9 mouse cellular contexts compared by ENCODE assay signal in the genomic region with DNA sequence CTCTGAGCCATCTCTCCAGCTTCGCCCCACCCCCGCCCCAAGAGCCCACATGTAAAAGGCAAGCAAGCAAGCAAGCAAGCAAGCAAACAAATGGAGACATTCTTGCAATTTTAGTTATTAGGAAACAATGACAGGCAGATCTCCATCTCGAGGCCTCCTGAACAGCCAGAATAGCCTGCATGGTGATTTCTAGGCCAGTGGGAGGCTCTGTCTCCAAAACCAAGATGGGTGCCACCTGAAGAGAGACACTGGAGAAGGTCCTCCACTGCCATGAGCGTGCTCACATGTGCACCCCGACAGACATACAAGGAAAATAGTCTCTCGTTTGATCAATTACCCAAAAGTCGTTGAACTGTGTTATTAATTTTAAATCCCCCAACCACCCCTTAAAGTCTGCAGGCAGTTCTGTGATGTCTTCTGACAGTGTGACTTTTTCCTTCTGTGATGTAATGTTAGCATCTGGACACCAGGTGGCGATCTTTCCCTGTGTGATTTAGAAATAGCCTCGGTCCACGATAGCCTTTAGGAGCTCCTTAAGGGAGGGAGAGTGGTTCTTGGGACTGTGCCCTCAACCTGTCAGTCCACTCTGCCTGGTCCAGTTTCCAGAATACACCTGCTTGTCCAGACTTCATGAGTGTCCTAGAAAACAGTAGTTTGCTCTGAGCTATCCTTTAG. TPM values are rescaled to one million over a fixed set of nuclear protein-coding genes. Genes with fewer than 3 reads are reported as not detected.
DNase-seq lines count a peak whose midpoint lies in the region; ATAC-seq and TF ChIP-seq lines count a peak whose summit lies in the region.
"Had no signal": no experiment of that assay in that cellular context is flagged by ENCODE, and none has a peak within 500 bp of the region (broad histone marks: within the 10 kb centered on the region; RNA-seq: fewer than 3 reads in every experiment).

No protein-coding gene starts in this region.

- 12% methylated on average over 10 of the region's 10 CpGs for WGBS in liver, embryonic 14.5 days (ENCODE audit: insufficient replicate concordance)
- WGBS in neural tube, embryonic 14.5 days = 21% methylated on average over 10 of the region's 10 CpGs

- no peaks in the 10 kb centered on the region for H3K27me3 ChIP-seq in liver, embryonic 14.5 days (ENCODE audit: control insufficient read depth, insufficient read depth, low read length)
- H3K27me3 ChIP-seq in neural tube, embryonic 14.5 days (ENCODE audit: control insufficient read depth, insufficient read depth, low read length) = no peaks in the 10 kb centered on the region
- H3K27me3 ChIP-seq: stomach, embryonic 15.5 days had no signal

- no peak overlapping the region for H3K9ac ChIP-seq in ES-E14 (ENCODE audit: insufficient read depth, low read depth, low read length, poor library complexity, severe bottlenecking)
- H3K9ac ChIP-seq in liver, embryonic 14.5 days (replicated peaks) = no peak overlapping the region
- no peak overlapping the region for H3K9ac ChIP-seq in neural tube, embryonic 14.5 days (replicated peaks; ENCODE audit: low read depth, low read length)
- H3K9ac ChIP-seq: stomach, embryonic 15.5 days had no signal

- no peaks in the 10 kb centered on the region for H3K4me1 ChIP-seq in ES-E14 (ENCODE audit: control insufficient read depth in 2 of 2, insufficient read depth in 2 of 2, low read length in 2 of 2, poor library complexity in 1 of 2)
- H3K4me1 ChIP-seq in liver, embryonic 14.5 days (replicated peaks; ENCODE audit: control insufficient read depth in 2 of 2, insufficient read depth in 2 of 2, low read length in 1 of 2) = peaks cover 0 to under 1% of the 10 kb centered on the region in 2 experiments; a peak in 1 of 4 replicates
- H3K4me1 ChIP-seq in neural tube, embryonic 14.5 days (ENCODE audit: control insufficient read depth, insufficient read depth, low read length) = no peaks in the 10 kb centered on the region
- H3K4me1 ChIP-seq: stomach, embryonic 15.5 days had no signal

- H3K27ac ChIP-seq in ES-E14 (ENCODE audit: insufficient read depth, low read depth, low read length, poor library complexity, severe bottlenecking) = no peak overlapping the region
- H3K27ac ChIP-seq in liver, embryonic 14.5 days = no peak overlapping the region
- H3K27ac ChIP-seq in neural tube, embryonic 14.5 days (ENCODE audit: low read depth, low read length) = no peak overlapping the region
- H3K27ac ChIP-seq: stomach, embryonic 15.5 days had no signal

- H3K36me3 ChIP-seq in ES-E14 (ENCODE audit: control insufficient read depth, insufficient read depth, low read length, poor library complexity, severe bottlenecking) = no peaks in the 10 kb centered on the region
- H3K36me3 ChIP-seq in liver, embryonic 14.5 days (replicated peaks; ENCODE audit: control insufficient read depth, insufficient read depth, low read depth) = no peaks in the 10 kb centered on the region
- no peaks in the 10 kb centered on the region for H3K36me3 ChIP-seq in neural tube, embryonic 14.5 days (ENCODE audit: control insufficient read depth, insufficient read depth, low read length)
- H3K36me3 ChIP-seq: stomach, embryonic 15.5 days had no signal

- no peaks in the 10 kb centered on the region for H3K9me3 ChIP-seq in ES-E14 (ENCODE audit: control insufficient read depth, insufficient read depth, low read depth, low read length)
- no peaks in the 10 kb centered on the region for H3K9me3 ChIP-seq in liver, embryonic 14.5 days (ENCODE audit: control insufficient read depth, low read length)
- no peaks in the 10 kb centered on the region for H3K9me3 ChIP-seq in neural tube, embryonic 14.5 days (ENCODE audit: control insufficient read depth, low read length)
- H3K9me3 ChIP-seq: stomach, embryonic 15.5 days had no signal

- H3K4me3 ChIP-seq in ES-E14 (ENCODE audit: insufficient read depth in 1 of 2, low read depth in 1 of 2, low read length in 2 of 2, poor library complexity in 1 of 2, severe bottlenecking in 1 of 2) = no peak overlapping the region
- H3K4me3 ChIP-seq in liver, embryonic 14.5 days (ENCODE audit: insufficient read depth in 1 of 2, low read depth in 2 of 2, low read length in 2 of 2) = no peak overlapping the region
- H3K4me3 ChIP-seq in neural tube, embryonic 14.5 days (ENCODE audit: low read depth, low read length) = no peak overlapping the region
- H3K4me3 ChIP-seq: stomach, embryonic 15.5 days had no signal

- peak; percentile 80 for DNase-seq in 416B (ENCODE audit: low read depth)
- DNase-seq in ES-E14 (ENCODE audit: low read depth, low spot score) = peak; percentile 66
- peak; percentile 67 for DNase-seq in cerebellum, adult 9-10 months
- DNase-seq in kidney, adult 9 months = peak; percentile 60
- peak in 2 of 3 experiments; percentile 34 to 36 for DNase-seq in liver, embryonic 14.5 days (ENCODE audit: low read depth in 3 of 3, low spot score in 3 of 3)
- DNase-seq in thymus, postnatal 4 days = peak; percentile 69

- no peak overlapping the region for H3K4me2 ChIP-seq in liver, embryonic 14.5 days (ENCODE audit: low read depth)
- H3K4me2 ChIP-seq in neural tube, embryonic 14.5 days (ENCODE audit: low read depth, low read length) = no peak overlapping the region
- H3K4me2 ChIP-seq: stomach, embryonic 15.5 days had no signal

- TF ChIP-seq CTCF in liver, embryonic 14.5 days (IDR thresholded peaks at IDR 0.05; ENCODE audit: low read depth) = peak; percentile 82

- no peak for TF ChIP-seq EP300 in liver, embryonic 14.5 days (IDR thresholded peaks at IDR 0.05; ENCODE audit: low read depth)

- ATAC-seq in frontal cortex, adult (ENCODE audit: low TSS enrichment) = peak; percentile 76
- peak; percentile 52; the same call in 1 of the 2 replicates for ATAC-seq in liver, embryonic 14.5 days (ENCODE audit: insufficient read depth)
- ATAC-seq in neural tube, embryonic 14.5 days (ENCODE audit: low read depth) = peak; percentile 38; the same call in 1 of the 2 replicates

- in situ Hi-C loops in ES-E14 (cut with MboI; ENCODE audit: low sequenced_read_pairs in 2 of 2, unreplicated experiment in 2 of 2) = loop anchor here (5.0 to 25.0 kb wide), 4 partner anchors 194 to 359 kb away; partner anchors contain the start of gene Adamts16 (in 1 of the 2)

TF ChIP-seq in ES-E14, 5 proteins besides CTCF, POLR2A, EP300 and RAD21:
- TF ChIP-seq CHD2 (IDR thresholded peaks at IDR 0.05; ENCODE audit: low read depth, low read length) (no peak), MAFK (IDR thresholded peaks at IDR 0.05; ENCODE audit: insufficient read depth, low read depth, low read length) (no peak), ZC3H11A (IDR thresholded peaks at IDR 0.05; ENCODE audit: borderline replicate concordance, low read depth, low read length) (peak; percentile 64)

RNA-seq across cellular contexts. Expression of gene Ice1, which starts 6.1 kb away (rescaled TPM):
- 56.4 and 60.6 TPM in 2 replicates for total RNA-seq in ES-E14 (2012; rRNA removed)
- polyA plus RNA-seq in liver, embryonic 14.5 days (2012; rRNA removed) = 6.9 and 9.6 TPM in 2 replicates
- 5.9 and 7.7 TPM in 2 replicates for polyA plus RNA-seq in liver, embryonic 14.5 days (2014; fragmentation: Nextera tagmentation; extraction: Ambion mirVana)
- polyA plus RNA-seq in neural tube, embryonic 14.5 days (2014; fragmentation: Nextera tagmentation; extraction: Ambion mirVana) = 56.1 and 58.9 TPM in 2 replicates
